Mouse (Mus musculus): ENCODE measurements at regions not wholly inside any gene's neighbourhood (a gene's known extent, or its start where the extent isn't known, plus 50 kb on each side); places are given as distances from the start of the nearest gene placed in this dataset.
"Not testable (repeated sequence)": the region's sequence is repeated elsewhere in the genome, so short reads cannot be mapped to it uniquely, and the experiment has no call there.

DNA sequence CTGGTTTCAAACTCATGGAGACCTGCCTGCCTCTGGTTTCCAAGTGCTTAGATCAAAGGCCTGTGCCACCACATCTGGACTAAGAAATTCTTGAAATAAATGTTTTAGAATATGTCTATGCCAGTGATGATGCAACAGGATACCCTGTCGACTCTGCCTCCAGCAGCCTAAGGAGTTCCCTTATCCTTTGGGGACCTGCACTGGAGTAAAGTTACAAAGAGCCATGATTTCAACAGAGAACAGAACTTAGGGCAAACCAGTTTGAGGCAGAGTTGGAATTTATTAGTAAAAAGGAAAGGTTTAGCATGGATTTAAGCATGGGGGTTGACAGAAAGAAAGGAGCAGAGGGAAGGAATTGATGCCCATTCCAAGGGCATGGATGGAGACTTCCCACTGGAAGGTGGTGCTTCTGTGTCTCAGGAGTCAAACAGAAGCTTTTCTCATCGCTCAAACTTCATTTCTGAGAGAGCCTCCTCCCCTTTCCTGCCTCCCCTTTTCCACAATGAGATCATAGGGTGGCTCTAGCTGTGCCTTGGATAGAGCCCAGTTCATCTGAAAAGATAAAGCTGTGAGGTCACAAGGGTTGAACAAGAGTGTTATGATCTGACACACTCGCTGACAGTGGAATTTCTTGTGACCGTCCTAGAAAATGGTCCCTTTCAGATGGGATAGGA, 135.2 kb upstream of the Trim24 start:
- no peak overlapping the region for H3K4me2 ChIP-seq
- H3K9ac ChIP-seq: no peak overlapping the region
- H3K9me3 ChIP-seq (replicated peaks): no peaks in the 10 kb centered on the region; the same call in 1 of the 2 replicates
- 61% methylated on average over 4 of the region's 4 CpGs for WGBS (ENCODE audit: insufficient replicate concordance)
- peaks cover 2% of the 10 kb centered on the region; the same call in 1 of the 2 replicates for H3K4me1 ChIP-seq
- no peak overlapping the region for H3K4me3 ChIP-seq
- no peaks in the 10 kb centered on the region for H3K36me3 ChIP-seq
- ATAC-seq: no peak
- H3K27me3 ChIP-seq (replicated peaks): no peaks in the 10 kb centered on the region
- no peak overlapping the region for H3K27ac ChIP-seq

DNA sequence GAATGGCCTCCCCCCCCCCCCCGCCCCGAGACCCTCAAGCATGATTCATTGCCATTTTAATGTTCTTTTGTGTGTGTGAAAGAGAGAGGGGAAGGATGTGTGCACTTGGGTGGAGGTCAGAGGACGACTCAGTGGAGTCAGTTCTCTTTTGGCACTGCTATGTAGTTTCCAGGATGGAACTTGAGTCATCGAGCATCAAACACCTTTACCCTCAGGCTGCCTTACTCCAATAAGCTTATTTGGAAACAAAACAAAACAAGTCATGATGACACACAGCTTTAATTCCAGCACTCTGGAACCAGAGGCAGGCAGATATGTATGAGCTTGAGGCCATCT, 134.7 kb upstream of the Trim24 start:
- 51% methylated on average over 4 of the region's 4 CpGs for whole genome bisulfite sequencing (ENCODE audit: insufficient replicate concordance)
- H3K4me1 ChIP-seq: peaks cover 2% of the 10 kb centered on the region; the same call in 1 of the 2 replicates
- ATAC-seq: no peak

DNA sequence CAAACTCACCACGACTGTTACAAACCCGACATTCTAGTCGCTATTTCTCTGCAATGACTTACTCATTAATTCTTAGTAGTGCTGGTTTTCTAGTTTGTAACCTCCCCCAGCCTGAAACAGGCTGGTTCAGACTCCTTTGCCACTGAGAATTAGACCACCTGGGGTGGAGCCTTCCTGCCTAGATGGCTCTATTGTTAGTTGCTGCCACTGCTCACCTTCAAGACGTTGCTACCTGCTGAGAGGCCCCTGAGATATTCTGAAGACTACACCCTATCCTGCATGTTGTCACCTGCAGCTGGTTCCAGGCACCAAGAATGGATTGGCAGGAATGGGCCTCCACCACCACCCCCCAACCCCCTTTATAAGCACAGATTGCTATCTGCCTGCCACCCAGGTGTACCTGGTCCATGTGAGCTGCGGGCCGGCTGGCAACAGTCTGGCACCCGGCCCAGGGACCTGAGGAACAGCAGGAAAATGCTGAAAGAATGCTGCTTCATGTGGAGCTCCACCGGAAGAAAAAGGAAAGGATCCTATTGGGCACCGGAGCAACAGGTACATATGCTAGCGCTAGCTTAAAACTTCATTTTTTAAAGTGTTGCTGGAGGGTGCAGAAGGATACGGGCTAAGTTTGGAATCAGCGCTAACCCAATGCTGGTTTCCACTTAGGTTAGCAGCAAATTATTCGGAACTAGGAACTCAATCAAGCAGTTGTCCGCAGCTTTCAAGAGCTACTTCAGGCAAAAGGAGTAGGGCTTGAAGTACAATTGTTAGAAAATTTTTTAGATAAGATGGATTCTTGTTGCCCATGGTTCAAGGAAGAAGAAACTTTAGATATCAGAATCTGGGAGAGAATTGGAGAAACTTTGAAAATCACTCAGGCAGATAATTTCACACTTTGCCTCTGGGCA, 129.4 kb upstream of the Trim24 start:
- Histone ChIP-seq H3K27me3 (replicated peaks) (no peaks in the 10 kb centered on the region), H3K27ac (no peak overlapping the region), H3K9me3 (replicated peaks) (no peaks in the 10 kb centered on the region; the same call in none of the 2 replicates), H3K9ac (no peak overlapping the region), H3K4me3 (no peak overlapping the region), H3K4me1 (no peaks in the 10 kb centered on the region), H3K36me3 (no peaks in the 10 kb centered on the region), H3K4me2 (no peak overlapping the region)
- 79% methylated on average over 14 of the region's 14 CpGs for WGBS (ENCODE audit: insufficient replicate concordance)
- ATAC-seq: no peak

More for the DNA sequence above, 134.7 kb upstream of the Trim24 start:
- H3K27ac ChIP-seq: no peak overlapping the region
- no peak overlapping the region for H3K4me2 ChIP-seq
- no peaks in the 10 kb centered on the region; the same call in 1 of the 2 replicates for H3K9me3 ChIP-seq (replicated peaks)
- no peak overlapping the region for H3K9ac ChIP-seq
- no peaks in the 10 kb centered on the region for H3K27me3 ChIP-seq (replicated peaks)
- H3K4me3 ChIP-seq: no peak overlapping the region
- no peaks in the 10 kb centered on the region for H3K36me3 ChIP-seq

DNA sequence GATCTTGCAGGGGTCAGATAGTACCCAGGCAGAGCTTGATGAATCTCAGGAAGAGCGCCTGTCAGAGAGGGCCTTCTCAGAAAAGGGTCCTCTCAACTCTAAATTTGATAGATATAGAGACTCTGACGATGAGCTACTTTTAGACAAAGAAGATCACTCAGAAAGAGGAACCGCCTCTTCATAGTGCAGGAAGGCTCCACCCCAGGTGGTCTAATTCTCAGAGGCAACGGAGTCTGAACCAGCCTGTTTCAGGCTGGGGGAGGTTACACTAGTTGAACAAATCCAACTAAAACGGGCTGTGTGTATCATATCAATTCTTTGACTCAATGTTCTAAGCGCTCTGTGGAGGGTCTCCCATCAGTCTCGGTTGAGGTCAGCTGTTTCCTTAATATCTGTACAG, 128.7 kb upstream of the Trim24 start:
- not testable (repeated sequence) for H3K9me3 ChIP-seq (replicated peaks); H3K9ac ChIP-seq; H3K27me3 ChIP-seq (replicated peaks); ATAC-seq; H3K4me2 ChIP-seq; H3K36me3 ChIP-seq; H3K27ac ChIP-seq; H3K4me1 ChIP-seq; H3K4me3 ChIP-seq
- 75% methylated on average over 7 of the region's 7 CpGs for WGBS (ENCODE audit: insufficient replicate concordance)

DNA sequence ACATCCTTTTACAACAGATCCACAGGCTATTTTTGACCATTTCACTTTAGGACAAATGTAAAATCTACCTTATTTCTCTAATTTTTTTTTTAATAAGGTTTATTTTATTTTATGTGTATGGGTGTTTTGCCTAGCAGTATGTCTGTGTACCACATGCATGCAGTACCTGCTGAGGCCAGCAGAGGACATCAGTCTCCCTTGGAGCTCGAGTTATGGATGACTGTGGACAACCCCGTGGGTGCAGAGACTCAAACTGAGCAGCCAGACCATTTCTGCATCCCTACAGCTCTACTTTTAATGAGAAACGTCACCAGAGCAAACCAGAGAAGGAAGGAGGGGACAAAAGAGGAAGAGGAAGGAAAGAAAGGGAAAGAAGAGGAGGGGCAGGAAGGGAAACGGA, 125.9 kb upstream of the Trim24 start:
- no peak for ATAC-seq
- no peak overlapping the region for H3K4me2 ChIP-seq
- H3K9me3 ChIP-seq (replicated peaks): no peaks in the 10 kb centered on the region; the same call in 1 of the 2 replicates
- H3K36me3 ChIP-seq: no peaks in the 10 kb centered on the region
- no peaks in the 10 kb centered on the region for H3K4me1 ChIP-seq
- H3K27ac ChIP-seq: no peak overlapping the region
- no peak overlapping the region for H3K9ac ChIP-seq
- WGBS (ENCODE audit: insufficient replicate concordance): 47% methylated on average over 4 of the region's 4 CpGs
- H3K4me3 ChIP-seq: no peak overlapping the region
- H3K27me3 ChIP-seq (replicated peaks): no peaks in the 10 kb centered on the region

DNA sequence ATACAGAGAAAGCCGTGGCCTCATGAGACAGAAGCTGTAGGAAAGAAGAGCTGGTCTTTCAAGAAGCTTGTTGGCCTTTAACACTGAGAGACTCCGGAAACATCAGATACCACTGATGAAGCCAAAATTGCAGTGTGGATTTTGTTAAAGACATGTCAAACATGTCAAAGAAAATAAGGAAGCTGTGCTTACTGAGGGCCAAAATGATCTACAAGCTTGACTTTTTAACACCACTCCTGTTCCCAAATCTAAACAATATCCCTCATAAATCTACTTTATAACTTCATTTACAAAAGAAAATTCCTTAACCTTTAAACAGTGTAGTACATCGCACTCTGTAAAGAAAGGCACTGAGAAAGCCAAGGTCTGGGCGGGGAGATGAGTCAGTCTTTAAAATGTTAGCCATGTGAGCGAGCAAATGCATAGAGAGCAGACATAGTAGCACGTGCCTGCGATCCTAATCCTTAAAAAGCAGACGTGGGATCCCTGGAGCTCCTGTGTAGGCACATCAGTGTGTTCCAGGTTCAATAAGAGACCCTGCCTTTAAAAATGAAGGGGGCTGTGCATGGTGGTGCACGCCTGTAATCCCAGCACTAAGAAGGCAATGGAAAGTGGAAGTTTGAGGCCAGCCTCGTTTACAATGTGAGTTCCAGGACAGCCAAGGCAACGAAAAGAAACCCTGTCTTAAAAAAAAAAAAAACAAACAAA, 125.1 kb upstream of the Trim24 start:
- no peaks in the 10 kb centered on the region for H3K36me3 ChIP-seq
- H3K4me1 ChIP-seq: no peaks in the 10 kb centered on the region
- no peak for ATAC-seq
- H3K27ac ChIP-seq: no peak overlapping the region
- H3K4me2 ChIP-seq: no peak overlapping the region
- no peak overlapping the region for H3K4me3 ChIP-seq
- H3K9me3 ChIP-seq (replicated peaks): no peaks in the 10 kb centered on the region; the same call in 1 of the 2 replicates
- no peaks in the 10 kb centered on the region for H3K27me3 ChIP-seq (replicated peaks)
- WGBS (ENCODE audit: insufficient replicate concordance): 78% methylated on average over 11 of the region's 11 CpGs
- no peak overlapping the region for H3K9ac ChIP-seq

DNA sequence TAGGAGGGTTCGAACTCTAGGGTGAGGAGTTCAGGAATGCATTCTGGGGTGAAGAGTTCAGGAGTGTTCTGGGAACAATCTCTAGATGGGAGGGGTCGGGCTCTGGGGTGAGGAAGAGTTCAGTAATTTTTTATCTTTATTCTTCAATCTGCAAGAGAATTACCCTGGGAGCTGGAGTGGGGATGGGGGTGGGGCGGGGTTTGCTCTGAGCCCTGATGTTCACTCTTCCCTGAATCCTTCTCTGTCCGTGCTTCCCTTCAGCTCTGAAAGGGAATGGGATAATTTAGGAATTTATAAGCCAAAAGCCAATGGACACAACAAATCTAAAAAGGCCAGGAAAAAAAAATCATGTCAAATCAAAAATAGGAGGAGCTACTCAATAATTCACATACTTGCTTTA, 122.8 kb upstream of the Trim24 start:
- not testable (repeated sequence) for H3K9me3 ChIP-seq (replicated peaks); H3K9ac ChIP-seq; H3K4me2 ChIP-seq; H3K36me3 ChIP-seq; H3K4me1 ChIP-seq; H3K27me3 ChIP-seq (replicated peaks); H3K27ac ChIP-seq; ATAC-seq; H3K4me3 ChIP-seq
- 67% methylated on average over 4 of the region's 4 CpGs for WGBS (ENCODE audit: insufficient replicate concordance)

DNA sequence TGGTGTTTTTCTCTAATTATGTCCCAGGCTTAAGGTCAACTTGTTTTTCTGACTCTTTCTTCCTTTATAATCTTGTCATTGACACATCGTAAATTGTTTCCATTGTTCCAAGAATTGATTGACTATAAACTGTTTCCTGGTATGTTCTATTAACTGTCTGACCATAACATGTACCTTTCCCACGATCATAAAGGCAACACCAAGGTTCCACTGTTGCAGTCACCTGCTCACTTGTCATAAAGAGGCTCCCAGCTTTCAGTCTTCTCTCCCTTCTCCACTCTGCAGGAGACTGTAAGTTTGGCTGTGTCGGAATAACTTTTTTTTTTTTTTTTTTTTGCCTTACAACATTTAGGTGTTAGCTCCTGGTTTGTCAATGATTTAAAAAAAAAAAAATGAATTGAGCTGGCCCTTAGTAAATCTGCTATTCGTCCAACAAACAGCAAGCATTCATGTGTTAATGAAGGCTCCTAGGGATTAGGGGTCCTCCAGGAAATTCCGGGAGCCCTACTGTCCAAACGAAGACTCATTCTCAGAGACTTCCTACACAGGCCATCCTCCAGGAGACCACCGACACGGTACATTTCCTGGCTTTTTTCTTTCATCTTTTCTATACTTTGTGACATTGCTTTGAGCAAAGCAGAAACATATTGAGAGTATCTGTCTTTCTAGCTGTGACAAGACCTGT, 122.2 kb upstream of the Trim24 start:
- Histone ChIP-seq H3K4me1 (no peaks in the 10 kb centered on the region), H3K4me3 (no peak overlapping the region), H3K4me2 (no peak overlapping the region), H3K27ac (no peak overlapping the region), H3K9me3 (replicated peaks) (no peaks in the 10 kb centered on the region), H3K27me3 (replicated peaks) (no peaks in the 10 kb centered on the region), H3K36me3 (no peaks in the 10 kb centered on the region), H3K9ac (no peak overlapping the region)
- ATAC-seq: no peak
- 72% methylated on average over 8 of the region's 8 CpGs for WGBS (ENCODE audit: insufficient replicate concordance)

DNA sequence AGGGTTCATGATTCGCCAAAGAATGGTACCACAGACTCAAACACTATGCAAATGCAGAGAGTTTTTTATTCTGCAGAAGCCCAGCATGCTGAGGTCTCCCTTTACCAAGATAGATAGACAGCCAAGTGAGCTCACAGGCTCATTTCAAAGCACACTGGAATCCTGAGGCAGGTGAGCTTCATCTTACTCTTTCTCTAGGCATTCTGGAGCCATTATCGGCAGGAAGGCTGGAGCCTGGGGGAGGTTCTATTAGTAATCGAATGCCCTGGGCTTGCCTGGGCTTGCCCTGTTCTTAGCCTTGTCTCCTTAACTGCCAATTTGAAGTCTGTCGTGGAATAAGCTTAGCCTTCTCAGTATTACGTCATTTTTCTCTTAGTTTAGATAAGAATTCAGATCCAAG, 121.6 kb upstream of the Trim24 start:
- Histone ChIP-seq H3K27me3 (replicated peaks) (no peaks in the 10 kb centered on the region), H3K4me3 (no peak overlapping the region), H3K27ac (no peak overlapping the region), H3K9ac (no peak overlapping the region), H3K4me2 (no peak overlapping the region), H3K4me1 (no peaks in the 10 kb centered on the region), H3K36me3 (no peaks in the 10 kb centered on the region), H3K9me3 (replicated peaks) (no peaks in the 10 kb centered on the region)
- WGBS (ENCODE audit: insufficient replicate concordance): 56% methylated on average over 5 of the region's 5 CpGs
- ATAC-seq: no peak

DNA sequence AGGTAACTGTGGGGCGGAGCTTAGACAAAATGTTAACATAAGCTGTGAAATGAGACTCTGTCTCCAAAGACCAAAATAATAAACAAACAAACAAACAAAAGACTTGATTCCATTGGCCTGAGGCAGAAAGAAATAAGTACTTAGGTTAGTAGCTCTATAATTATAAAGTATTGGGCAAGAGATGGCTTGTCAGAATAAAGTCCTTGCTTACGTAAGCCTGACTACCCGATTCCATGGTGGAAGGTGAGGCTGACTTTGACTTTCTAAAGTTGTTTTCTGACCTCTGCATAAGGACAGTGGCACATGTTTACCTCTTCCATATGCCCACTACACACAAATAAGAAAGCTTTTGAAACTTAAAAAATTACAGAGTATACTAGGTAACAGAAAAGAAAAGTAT, 120.3 kb upstream of the Trim24 start:
- 76% methylated on average over 3 of the region's 3 CpGs for WGBS (ENCODE audit: insufficient replicate concordance)

DNA sequence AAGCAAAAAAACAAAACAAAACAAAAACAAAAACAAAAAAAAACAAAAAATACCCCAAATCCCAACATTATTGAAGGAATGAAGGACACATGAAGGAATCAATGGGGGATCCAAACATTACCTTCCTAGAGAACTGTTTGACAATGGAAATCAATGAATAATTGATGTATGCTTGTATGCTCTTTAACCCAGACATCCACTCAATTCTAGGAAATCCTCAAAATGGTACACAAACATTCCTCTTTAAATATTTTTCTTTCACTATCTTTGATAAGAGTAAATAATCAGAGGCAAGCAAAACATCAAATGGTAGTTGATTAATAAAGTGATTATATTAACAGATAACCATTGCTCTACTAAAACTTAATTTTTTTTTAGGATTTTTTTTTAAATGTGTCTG, 118.9 kb upstream of the Trim24 start:
- Histone ChIP-seq H3K27me3 (replicated peaks) (no peaks in the 10 kb centered on the region), H3K4me1 (no peaks in the 10 kb centered on the region), H3K4me2 (no peak overlapping the region), H3K27ac (no peak overlapping the region), H3K36me3 (no peaks in the 10 kb centered on the region), H3K9me3 (replicated peaks) (peaks cover 2% of the 10 kb centered on the region), H3K4me3 (no peak overlapping the region), H3K9ac (no peak overlapping the region)
- ATAC-seq: no peak

More for the DNA sequence above, 120.3 kb upstream of the Trim24 start:
- H3K9ac ChIP-seq: no peak overlapping the region
- H3K9me3 ChIP-seq (replicated peaks): no peaks in the 10 kb centered on the region
- H3K4me2 ChIP-seq: no peak overlapping the region
- H3K4me3 ChIP-seq: no peak overlapping the region
- H3K36me3 ChIP-seq: no peaks in the 10 kb centered on the region
- H3K27me3 ChIP-seq (replicated peaks): no peaks in the 10 kb centered on the region
- ATAC-seq: no peak
- no peaks in the 10 kb centered on the region for H3K4me1 ChIP-seq
- H3K27ac ChIP-seq: no peak overlapping the region

DNA sequence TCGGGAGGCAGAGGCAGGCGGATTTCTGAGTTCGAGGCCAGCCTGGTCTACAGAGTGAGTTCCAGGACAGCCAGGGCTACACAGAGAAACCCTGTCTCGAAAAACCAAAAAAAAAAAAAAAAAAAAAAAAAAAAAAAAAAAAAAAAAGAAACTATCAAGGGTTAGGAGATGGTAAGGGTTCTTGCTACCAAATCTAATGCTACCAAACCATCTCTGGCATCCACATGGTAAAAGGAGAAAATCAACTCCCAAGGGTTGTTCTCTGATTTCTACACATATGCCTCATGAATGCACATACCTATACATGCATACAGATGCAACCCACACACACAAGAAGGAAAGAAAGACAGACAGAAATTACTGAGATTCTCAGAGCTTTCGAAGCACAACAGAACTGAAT, 109.6 kb upstream of the Trim24 start:
- not testable (repeated sequence) for H3K27me3 ChIP-seq (replicated peaks); H3K4me2 ChIP-seq; H3K4me3 ChIP-seq; ATAC-seq; H3K36me3 ChIP-seq; H3K4me1 ChIP-seq; H3K9ac ChIP-seq; H3K27ac ChIP-seq
- 65% methylated on average over 4 of the region's 5 CpGs for WGBS (ENCODE audit: insufficient replicate concordance)
- peaks cover 12% of the 10 kb centered on the region for H3K9me3 ChIP-seq (replicated peaks)
